Mouse (Mus musculus): Measurements from ENCODE around the gene Gm20817.
"Not testable (repeated sequence)": the region's sequence is repeated elsewhere in the genome, so short reads cannot be mapped to it uniquely, and the experiment has no call there.

The Gm20817 gene

GRCm38 (mm10) chrY:68832628-68833027 is at the start of gene Gm20817:
Gene Gm20817, minus strand, starts transcription at chrY:68832728.
- DNase-seq (ENCODE audit: low spot score in 2 of 2): not testable (repeated sequence)
